Mouse (Mus musculus) kidney, adult 10 weeks (tissue): Measurements from ENCODE around the gene Gm3115. TPM values are rescaled to one million over a fixed set of nuclear protein-coding genes. Genes with fewer than 3 reads are reported as not detected.

Experiments used
- polyA plus RNA-seq: library from polyadenylated mRNA; stranded (reverse); fragments of 350-450 nt; fragmentation: Illumina TruSeq; extraction: RNeasy Lipid Tissue Mini Kit (QIAGEN cat#74804); gene quantifications from one replicate; pipeline ENCODE4 v1.2.3, GENCODE M21; 2014; ENCODE audit warnings: low read depth, low replicate concordance

The Gm3115 gene
- not detected for polyA plus RNA-seq

GRCm38 (mm10) chr14:4083820-4084219, at the start of gene Gm3115:
TSS of gene Gm3115 (plus strand) at chr14:4084120.

GRCm38 (mm10) chr14:4110426-4110825, 26.5 kb downstream of the Gm3115 start, which contains the start of gene Gm8108:
TSS of gene Gm8108 (plus strand) at chr14:4110526.

Other genes with a start within 250 kb of the Gm3115 start
- not detected for gene Gm3033, start 237.9 kb upstream of the Gm3115 start, polyA plus RNA-seq
- gene Gm2916, start 199.9 kb upstream of the Gm3115 start, polyA plus RNA-seq: not detected
- gene Gm3029, start 152.4 kb upstream of the Gm3115 start, polyA plus RNA-seq: not detected
- not detected for gene Gm3095, start 120.6 kb upstream of the Gm3115 start, polyA plus RNA-seq
- not detected for gene Gm3099, start 85.7 kb upstream of the Gm3115 start, polyA plus RNA-seq
- not detected for gene Gm5796, start 60.2 kb upstream of the Gm3115 start, polyA plus RNA-seq
- not detected for gene Gm8108, start 26.4 kb downstream of the Gm3115 start, polyA plus RNA-seq
- not detected for gene Gm3127, start 80.9 kb downstream of the Gm3115 start, polyA plus RNA-seq
- gene Gm2974, start 98.5 kb downstream of the Gm3115 start, polyA plus RNA-seq: 0.24 TPM
- gene Gm3138, start 165.5 kb downstream of the Gm3115 start, polyA plus RNA-seq: not detected
- not detected for gene Gm3149, start 233.2 kb downstream of the Gm3115 start, polyA plus RNA-seq